Mouse (Mus musculus): ENCODE measurements around the gene Susd3. TPM values are rescaled to one million over a fixed set of nuclear protein-coding genes. Genes with fewer than 3 reads are reported as not detected.

The Susd3 gene
- polyA plus RNA-seq, 1 experiment from 2014 or later, result 0.95 TPM

DNA sequence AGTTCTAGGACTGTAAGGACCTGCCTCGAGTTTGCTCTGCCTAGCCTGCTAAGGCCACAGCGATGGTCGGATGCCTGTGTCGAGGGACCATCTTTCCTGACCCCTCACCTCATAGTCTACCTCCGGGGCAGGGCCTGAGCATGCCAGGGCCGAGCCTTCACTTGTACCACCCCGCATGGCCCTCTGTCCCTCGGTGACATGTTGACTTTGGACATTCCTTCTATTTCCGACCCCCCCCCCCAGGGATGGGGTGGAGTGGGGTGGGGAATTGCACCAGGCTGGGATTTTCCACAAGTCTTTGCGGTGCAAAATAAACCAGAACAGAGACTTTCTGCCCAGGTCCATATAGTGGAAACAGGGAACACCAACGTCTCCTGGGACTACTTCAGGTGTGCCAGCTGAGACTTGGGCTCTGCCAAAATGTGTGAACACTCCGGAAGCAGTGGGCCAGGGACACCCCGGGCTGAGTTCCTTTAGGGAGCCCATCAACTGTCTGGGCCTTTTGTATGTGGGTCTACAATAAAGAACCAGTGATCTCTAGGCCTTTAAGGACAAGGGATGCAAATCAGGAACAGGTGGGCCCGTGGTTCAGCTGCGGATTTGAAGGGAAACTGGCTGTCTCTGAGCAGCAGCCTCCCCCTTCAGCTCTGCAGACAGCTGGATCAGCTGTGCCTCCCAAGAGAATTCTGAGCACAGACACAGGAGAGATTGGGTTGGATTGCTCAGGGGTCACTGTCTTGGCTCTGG is 60.1 kb downstream of the Susd3 start:
- H3K27me3 ChIP-seq (ENCODE audit: poor library complexity, severe bottlenecking), result peaks cover 37% of the 10 kb centered on the region
- no peak for DNase-seq (ENCODE audit: extremely low spot score, low spot score)
- WGBS, result 27% methylated on average over 15 of the region's 15 CpGs

DNA sequence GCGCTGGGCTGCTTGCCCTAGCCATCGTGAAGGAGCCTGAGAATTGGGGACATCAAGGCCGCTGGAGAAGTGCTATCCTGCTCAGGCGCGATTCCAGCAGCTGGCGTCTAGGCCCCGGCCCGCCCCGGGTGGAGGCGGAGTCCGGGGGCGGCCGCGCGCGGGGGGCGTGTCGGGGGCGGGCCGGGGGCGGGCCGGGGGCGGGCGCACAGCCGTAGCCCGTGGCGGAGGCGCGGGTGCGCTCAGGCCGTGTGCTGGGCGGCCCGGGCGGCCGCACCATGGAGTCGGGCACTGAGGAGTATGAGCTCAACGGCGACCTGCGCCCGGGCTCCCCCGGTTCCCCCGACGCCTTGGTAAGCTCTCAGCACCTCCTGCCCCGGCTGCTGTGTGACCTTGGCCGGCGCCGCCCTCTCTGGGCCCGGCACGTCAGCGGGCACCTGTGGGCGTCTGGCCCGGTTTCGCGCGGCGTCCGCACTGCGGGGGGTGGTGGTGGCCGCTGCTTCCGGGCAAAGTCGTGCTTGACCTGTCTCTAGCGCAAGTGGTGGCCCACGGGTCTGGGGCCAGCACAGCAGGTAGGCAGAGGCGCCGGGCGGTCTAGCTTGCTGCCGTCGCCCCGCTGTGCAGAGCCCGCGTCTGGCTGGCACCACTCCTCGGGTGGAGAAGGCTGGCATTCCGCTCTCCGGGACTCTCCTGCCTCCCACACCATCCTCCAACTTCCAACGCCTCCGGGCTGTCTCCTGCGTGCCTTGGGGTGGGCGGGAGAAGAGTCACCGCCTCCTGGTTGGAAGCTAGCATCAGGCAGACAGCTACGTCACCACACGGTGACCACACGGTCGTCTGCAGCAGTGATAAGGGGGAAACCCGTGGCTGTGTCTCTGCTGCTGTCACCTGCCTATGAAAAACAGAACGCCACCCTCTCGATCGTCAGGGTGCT is 61.0 kb downstream of the Susd3 start, which contains the start of gene Ninj1:
Gene Ninj1 (plus strand): TSS at position 198 of the 931 bp plus-strand sequence.
- peaks cover 37% of the 10 kb centered on the region for H3K27me3 ChIP-seq (ENCODE audit: poor library complexity, severe bottlenecking)
- under 1% methylated on average over 83 of the region's 87 CpGs for WGBS
- H3K36me3 ChIP-seq (replicated peaks), result no peaks in the 10 kb centered on the region
- DNase-seq (ENCODE audit: extremely low spot score, low spot score), result peak; percentile 72
- H3K9me3 ChIP-seq, result no peaks in the 10 kb centered on the region
- H3K4me1 ChIP-seq, result peaks cover 61% of the 10 kb centered on the region
- peak within 1 kb of the TSS; percentile 84 for H3K27ac ChIP-seq
- peak within 1 kb of the TSS; percentile 89 for H3K4me3 ChIP-seq

More for the DNA sequence above, 60.1 kb downstream of the Susd3 start:
- Histone ChIP-seq H3K9me3 (no peaks in the 10 kb centered on the region), H3K36me3 (replicated peaks) (no peaks in the 10 kb centered on the region), H3K4me3 (peak overlapping the region; percentile 89), H3K27ac (no peak overlapping the region), H3K4me1 (peaks cover 61% of the 10 kb centered on the region)

DNA sequence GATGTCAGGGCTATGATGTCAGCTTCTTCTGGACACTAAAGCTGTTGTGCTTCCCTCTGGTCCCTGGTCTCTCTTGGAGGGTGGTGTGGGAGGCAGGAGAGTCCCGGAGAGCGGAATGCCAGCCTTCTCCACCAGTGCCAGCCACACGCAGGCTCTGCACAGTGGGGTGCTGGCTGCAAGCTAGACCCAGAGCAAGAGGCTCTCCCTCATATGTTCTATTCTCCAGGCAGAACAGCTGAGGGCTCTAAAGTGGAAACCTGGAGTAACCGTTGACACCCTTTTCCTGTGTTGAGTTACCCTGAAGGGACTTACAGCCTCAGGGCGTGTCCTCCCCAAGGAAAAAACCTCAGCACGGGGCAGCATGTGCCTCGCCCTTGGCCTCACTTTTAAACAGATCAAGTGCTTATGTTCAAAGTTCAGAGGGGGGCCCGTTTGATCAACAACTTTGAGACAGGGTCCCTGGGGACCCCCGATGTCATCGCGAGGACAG is 61.7 kb downstream of the Susd3 start:
- Histone ChIP-seq H3K4me1 (peaks cover 56% of the 10 kb centered on the region), H3K4me3 (peak overlapping the region; percentile 89), H3K9me3 (no peaks in the 10 kb centered on the region), H3K36me3 (replicated peaks) (no peaks in the 10 kb centered on the region), H3K27ac (peak overlapping the region; percentile 84), H3K27me3 (ENCODE audit: poor library complexity, severe bottlenecking) (peaks cover 37% of the 10 kb centered on the region)
- peak; percentile 29 for DNase-seq (ENCODE audit: extremely low spot score, low spot score)
- WGBS, result 21% methylated on average over 11 of the region's 11 CpGs

DNA sequence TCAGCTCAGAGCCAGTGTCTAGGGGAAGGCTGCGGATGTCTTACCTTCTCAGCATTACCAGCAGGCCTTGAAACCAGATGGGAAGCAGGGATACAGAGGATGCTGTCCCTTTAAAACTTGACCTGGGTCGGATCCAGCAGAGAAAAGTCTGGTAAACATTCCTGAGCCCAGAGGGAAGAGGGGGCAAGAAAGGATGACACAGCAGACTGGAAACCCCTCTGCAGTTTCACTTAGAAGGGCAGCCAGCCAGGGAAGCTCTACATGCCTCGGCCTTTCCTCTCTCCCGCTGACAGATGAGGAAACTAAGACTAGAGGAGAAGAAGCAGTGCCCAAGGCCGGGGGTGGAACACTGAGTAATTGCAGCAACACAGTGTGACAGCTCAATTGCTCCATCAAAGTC is 64.9 kb downstream of the Susd3 start:
- peaks cover 21% of the 10 kb centered on the region for H3K27me3 ChIP-seq (ENCODE audit: poor library complexity, severe bottlenecking)
- H3K36me3 ChIP-seq (replicated peaks), result no peaks in the 10 kb centered on the region
- no peak for DNase-seq (ENCODE audit: extremely low spot score, low spot score)
- H3K9me3 ChIP-seq, result no peaks in the 10 kb centered on the region
- H3K27ac ChIP-seq, result no peak overlapping the region
- WGBS, result 61% methylated on average over 5 of the region's 5 CpGs
- no peak overlapping the region for H3K4me3 ChIP-seq
- peaks cover 42% of the 10 kb centered on the region for H3K4me1 ChIP-seq

DNA sequence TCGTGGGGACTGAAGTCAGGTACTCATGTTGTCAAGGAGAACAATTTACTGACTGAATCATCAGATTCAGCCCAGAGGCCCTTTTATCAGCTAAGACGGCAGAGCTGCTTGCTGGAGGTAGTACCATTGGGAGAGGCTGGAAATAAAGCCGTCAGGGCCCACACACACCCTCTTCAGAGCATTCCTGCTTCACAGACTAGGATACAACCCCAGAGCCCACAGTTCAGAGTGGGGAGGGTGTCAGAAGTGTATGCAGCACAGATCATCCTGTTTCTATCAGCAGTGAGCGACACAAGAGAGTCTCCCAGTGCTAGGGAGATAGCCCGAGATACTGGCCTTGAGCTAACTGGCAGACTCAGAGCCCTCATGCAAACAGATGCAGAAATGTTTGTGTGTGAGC is 65.3 kb downstream of the Susd3 start:
- H3K4me1 ChIP-seq, result peaks cover 39% of the 10 kb centered on the region
- H3K27me3 ChIP-seq (ENCODE audit: poor library complexity, severe bottlenecking), result peaks cover 16% of the 10 kb centered on the region
- WGBS, result 71% methylated on average over 5 of the region's 5 CpGs
- H3K36me3 ChIP-seq (replicated peaks), result no peaks in the 10 kb centered on the region
- no peak overlapping the region for H3K4me3 ChIP-seq
- DNase-seq (ENCODE audit: extremely low spot score, low spot score), result no peak
- H3K9me3 ChIP-seq, result no peaks in the 10 kb centered on the region
- H3K27ac ChIP-seq, result 0 out of 2 replicates have a peak overlapping the region, but pooled peaks have one; percentile 5

DNA sequence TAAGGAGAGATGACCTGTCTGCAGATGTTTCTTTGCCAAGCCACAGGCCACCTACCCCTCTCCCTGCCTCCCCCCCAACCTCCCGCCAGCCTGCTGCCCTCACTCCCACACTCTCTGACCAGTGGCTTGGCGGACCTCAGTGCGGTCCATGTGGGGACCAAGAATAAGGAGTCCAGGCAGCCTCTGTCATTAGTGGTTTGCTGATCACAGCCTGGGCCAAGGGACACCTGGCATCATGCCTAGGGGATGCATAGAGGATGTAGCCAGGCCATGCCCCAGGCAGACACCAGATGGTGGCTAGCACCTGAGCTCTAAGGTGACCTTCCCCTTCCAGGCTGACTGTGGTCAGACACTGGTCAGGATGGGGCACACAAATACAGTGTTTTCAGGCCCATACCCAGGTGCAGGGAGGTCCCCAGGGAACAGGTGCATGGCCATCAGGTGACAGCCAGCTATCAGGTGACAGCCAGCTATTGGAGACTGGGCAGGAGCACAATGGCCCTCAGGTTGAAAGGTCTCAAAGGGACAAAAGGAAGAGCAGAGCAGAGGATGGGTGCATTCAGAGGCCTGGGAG is 67.0 kb downstream of the Susd3 start:
- peaks cover 5% of the 10 kb centered on the region; the same call in 1 of the 2 replicates for H3K27me3 ChIP-seq (ENCODE audit: poor library complexity, severe bottlenecking)
- no peak overlapping the region for H3K4me3 ChIP-seq
- no peaks in the 10 kb centered on the region for H3K36me3 ChIP-seq (replicated peaks)
- no peak for DNase-seq (ENCODE audit: extremely low spot score, low spot score)
- 86% methylated on average over 3 of the region's 3 CpGs for WGBS
- H3K27ac ChIP-seq, result peak overlapping the region; percentile 20; the same call in 1 of the 2 replicates
- H3K4me1 ChIP-seq, result peaks cover 22% of the 10 kb centered on the region
- no peaks in the 10 kb centered on the region for H3K9me3 ChIP-seq

DNA sequence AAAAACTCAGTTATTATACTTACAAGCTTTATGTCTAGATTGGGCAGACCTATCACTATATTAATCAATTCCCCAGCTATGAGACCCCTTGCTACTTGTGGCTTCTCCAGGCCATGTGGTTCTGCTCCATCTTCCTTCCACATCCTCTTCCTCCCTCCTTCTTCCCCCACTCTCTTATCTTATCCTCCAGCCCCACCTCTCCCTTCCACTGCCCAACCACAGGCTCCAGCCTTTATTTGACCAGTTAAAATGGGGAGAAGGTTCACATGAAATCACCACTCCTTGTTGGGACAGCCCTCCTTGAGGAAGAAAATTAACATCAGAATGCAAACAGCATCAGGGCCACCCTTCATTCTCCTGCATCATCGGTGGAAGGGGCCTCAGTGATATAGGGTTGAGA is 67.8 kb downstream of the Susd3 start:
- WGBS, result 69% methylated on average over 1 of the region's 1 CpGs
- H3K4me3 ChIP-seq, result no peak overlapping the region
- H3K27ac ChIP-seq, result no peak overlapping the region
- H3K27me3 ChIP-seq (ENCODE audit: poor library complexity, severe bottlenecking), result no peaks in the 10 kb centered on the region
- H3K4me1 ChIP-seq, result peaks cover 21% of the 10 kb centered on the region
- no peak for DNase-seq (ENCODE audit: extremely low spot score, low spot score)
- H3K36me3 ChIP-seq (replicated peaks), result no peaks in the 10 kb centered on the region
- no peaks in the 10 kb centered on the region for H3K9me3 ChIP-seq

Other genes with a start within 250 kb of the Susd3 start
- gene Wnk2, start 100.7 kb downstream of the Susd3 start, polyA plus RNA-seq (2016; fragmentation: Nextera tagmentation; extraction: Ambion mirVana), result 4.2 and 4.5 TPM in 2 replicates
- gene Ninj1, start 61.2 kb downstream of the Susd3 start, polyA plus RNA-seq (2016; fragmentation: Nextera tagmentation; extraction: Ambion mirVana), result 22.7 and 24.1 TPM in 2 replicates
- 21.0 and 22.1 TPM in 2 replicates for gene Card19, start 32.7 kb downstream of the Susd3 start, polyA plus RNA-seq (2016; fragmentation: Nextera tagmentation; extraction: Ambion mirVana)
- 0.90 and 1.1 TPM in 2 replicates for gene Fgd3, start 71.6 kb upstream of the Susd3 start, polyA plus RNA-seq (2016; fragmentation: Nextera tagmentation; extraction: Ambion mirVana)
- gene Bicd2, start 92.9 kb upstream of the Susd3 start, polyA plus RNA-seq (2016; fragmentation: Nextera tagmentation; extraction: Ambion mirVana), result 26.2 and 28.8 TPM in 2 replicates
- 18.7 and 20.4 TPM in 2 replicates for gene Ippk, start 172.5 kb upstream of the Susd3 start, polyA plus RNA-seq (2016; fragmentation: Nextera tagmentation; extraction: Ambion mirVana)
- gene Tes3-ps, start 244.6 kb upstream of the Susd3 start, polyA plus RNA-seq (2016; fragmentation: Nextera tagmentation; extraction: Ambion mirVana), result 1.5 and 1.8 TPM in 2 replicates

Measured in forebrain, embryonic 10.5 days (tissue).